Mouse (Mus musculus) frontal cortex, postnatal 25 days (tissue): ENCODE data around the gene Negr1.

Source experiments
- DNase-seq, 2 experiments: peaks; one replicate each; pipeline ENCODE4 v3.0.0; 2022; ENCODE audit warnings: low spot score in 2 of 2

Negr1 gene

DNA sequence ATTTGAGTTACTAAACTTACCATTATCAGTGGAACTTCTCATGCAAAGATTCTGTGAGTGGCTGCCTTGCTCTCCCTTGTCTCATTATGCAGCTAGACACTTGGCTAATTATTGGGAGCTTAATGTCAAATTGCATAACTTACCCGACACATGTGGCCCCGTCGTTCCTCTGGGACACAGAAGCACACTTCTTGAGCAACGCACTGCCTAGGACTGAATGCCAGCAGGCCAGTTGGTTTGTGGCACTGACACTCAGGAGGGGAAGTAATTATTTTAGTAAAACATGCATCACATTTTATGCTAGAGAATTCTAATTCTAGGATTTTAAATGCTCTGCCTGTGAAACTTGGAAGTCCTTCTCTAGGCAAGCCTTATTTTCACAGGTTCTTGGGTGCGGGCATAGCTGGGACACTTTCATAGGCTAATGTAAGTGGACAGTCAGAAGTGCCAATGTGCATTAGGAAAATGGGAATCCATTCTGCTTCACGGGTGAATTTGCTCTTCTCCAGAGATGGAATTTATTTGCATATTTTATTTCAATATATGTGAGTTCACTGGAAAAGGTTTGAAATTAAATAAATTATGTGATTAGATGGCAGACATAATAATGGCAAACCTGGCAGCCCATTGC is 234.6 kb downstream of the Negr1 start:
- no peak for DNase-seq

DNA sequence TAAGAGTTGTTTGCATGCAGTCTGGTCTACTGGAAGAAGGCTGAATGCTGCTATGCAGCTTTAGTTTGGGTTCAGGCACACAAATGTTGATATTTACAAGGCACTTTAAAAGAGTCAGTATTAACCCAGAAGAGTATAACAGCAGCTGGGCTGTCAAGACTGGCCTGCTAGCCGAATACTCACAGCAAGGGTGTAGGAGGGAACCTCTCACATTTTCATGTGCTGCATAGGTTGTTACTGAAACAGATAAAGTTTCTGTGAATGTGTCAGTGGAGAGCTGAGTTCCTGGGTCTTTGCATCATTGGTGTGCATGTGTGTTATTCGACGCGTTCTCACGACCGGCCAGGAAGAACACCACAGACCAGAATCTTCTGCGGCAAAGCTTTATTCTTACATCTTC is 237.6 kb downstream of the Negr1 start:
- DNase-seq: no peak

DNA sequence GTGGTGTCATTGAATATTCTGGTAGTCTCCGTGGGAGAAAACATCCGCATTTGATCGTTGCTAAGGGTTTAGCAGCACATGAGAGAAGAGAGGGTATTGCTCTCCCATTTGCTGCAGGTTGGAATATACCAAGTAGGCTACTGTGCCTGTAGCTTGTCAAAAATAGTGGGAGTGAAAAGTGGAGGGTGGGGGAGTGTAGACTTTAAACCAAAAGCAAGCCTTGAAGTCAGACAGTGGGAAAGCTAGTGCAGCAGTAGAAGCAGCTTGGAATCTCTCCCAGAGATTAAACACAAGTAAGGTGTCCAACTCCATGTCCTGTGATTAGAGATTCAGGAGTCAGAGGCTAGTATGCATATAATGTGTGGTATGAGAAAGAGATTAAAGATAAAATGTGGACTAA is 248.2 kb downstream of the Negr1 start:
- DNase-seq: no peak

DNA sequence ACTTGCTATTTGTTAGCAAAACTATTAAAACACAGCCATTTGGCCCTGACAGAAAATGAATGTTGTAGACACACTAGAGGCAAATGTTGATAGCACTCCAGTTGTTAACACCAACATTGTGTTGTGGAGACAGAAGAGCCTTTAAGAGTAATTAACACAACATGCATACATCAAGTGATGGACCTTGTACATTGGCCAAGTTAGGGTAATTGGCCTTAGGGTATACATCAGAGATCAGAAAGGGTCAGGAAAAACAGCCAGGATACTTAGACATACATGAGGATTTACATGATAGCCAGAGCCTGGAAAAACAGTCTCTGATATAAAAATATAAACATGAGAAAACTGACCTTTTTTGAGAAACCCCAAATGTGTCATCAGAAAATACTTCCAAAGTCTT is 255.3 kb downstream of the Negr1 start:
- DNase-seq: no peak

DNA sequence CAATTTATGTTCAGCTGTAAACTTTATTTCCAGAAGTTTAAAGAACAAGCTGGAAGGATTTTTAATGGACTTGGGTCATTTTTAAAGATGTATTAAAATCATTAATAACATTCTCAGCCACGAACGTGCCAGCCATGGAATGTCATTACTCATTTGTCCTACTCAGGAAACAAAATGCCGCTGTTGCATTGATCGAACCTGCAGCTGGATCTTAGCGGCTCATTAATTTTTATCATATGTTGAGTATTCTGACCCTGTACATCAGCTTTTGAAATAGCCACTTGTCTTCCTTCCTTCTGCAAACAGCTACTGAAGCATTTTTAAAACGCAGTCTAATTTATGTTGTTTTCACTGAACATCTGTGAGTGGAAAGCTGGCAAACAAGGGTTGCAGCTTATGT is 255.9 kb downstream of the Negr1 start:
- no peak for DNase-seq

DNA sequence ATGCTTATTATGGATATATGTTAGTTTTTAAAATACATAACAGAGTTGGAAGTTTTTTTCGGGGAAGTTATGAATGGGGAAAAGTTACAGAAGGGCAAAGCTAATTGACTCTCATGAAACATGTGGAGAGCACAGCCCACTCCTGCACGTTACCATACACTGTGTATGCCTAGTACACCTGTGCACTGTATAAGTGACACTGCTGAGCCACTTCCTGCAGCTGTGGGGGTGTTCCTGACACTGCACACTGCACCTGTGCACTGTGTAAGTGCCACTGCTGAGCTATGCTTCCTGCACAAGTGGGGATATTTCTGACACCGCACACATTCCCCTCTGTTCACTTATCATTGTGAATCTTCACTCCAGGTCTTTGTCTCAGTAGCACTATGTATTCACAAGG is 261.4 kb downstream of the Negr1 start:
- no peak for DNase-seq

DNA sequence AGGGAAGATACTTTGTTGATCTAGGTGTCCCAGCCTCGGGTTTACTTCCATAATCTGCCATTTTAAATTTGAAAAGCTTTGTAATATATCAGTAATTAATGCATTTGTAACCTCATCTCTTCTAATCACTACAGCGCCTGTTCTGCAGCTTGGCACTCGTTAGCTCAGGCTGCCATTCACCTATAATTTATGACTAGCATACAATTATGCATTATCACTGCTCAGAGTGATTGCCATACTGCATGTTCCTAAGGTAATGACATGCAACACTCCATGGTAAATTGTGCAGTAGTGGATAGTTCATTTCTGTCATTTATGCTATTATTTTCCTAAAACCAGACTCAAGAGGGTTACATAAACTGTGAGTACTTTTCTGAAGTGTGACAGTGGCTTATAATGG is 272.3 kb downstream of the Negr1 start:
- no peak for DNase-seq

DNA sequence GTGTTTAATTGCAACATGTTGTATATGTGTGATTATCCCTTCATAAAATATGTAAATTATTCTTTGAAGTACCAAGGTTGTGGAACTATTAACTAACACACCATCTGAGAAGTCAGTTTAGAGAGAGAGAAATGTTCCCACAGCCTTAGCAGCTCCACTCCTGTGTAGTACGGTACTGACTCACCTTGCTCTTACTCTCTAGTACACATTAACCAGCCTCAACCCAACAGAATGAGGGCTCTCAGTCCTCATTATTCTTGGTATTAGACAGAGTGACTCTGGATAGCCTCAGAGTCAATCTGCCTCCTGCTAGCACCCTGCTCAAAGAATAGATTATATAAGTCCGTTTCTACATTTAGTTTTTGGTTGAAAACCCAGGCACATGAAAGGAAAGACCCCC is 277.0 kb downstream of the Negr1 start:
- DNase-seq: no peak

DNA sequence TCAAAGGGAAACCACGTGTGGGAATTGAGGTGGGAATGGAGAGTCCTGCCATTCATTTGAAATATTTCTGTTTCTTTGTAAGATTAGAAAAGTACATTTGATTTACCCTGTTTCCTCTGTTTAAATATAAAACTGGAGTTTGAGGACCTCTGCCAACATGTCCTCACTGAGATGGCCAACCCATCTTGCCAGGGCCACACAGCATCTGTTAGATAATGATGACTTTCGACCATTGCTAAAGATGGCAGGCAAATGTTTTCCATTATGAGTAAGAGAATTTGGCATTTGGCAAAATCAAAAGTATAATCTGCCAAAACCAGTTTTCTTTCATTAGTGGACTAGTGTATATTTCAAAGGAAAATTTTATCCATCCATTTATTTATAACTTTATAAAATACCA is 286.8 kb downstream of the Negr1 start:
- DNase-seq: no peak

DNA sequence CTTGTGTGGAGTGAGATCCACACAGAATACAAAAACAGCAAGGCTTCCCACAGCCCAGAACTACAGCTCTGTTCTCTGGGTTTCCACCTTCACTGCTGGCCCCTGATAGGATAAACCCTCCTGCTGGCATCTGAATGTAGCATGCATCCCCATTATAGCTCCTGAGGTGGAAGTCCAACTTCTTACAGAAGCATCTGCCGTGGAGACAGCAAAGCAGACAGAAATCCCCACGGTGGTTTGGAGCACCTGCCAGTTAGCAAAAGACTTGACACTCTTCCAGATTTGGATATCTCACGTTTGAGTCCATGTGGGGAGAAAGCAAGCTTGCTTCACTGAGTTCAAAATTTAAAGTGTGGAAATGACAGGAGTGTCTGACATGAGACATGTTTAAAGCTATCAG is 290.3 kb downstream of the Negr1 start:
- DNase-seq: peak in 1 of 2 experiments; percentile 16

DNA sequence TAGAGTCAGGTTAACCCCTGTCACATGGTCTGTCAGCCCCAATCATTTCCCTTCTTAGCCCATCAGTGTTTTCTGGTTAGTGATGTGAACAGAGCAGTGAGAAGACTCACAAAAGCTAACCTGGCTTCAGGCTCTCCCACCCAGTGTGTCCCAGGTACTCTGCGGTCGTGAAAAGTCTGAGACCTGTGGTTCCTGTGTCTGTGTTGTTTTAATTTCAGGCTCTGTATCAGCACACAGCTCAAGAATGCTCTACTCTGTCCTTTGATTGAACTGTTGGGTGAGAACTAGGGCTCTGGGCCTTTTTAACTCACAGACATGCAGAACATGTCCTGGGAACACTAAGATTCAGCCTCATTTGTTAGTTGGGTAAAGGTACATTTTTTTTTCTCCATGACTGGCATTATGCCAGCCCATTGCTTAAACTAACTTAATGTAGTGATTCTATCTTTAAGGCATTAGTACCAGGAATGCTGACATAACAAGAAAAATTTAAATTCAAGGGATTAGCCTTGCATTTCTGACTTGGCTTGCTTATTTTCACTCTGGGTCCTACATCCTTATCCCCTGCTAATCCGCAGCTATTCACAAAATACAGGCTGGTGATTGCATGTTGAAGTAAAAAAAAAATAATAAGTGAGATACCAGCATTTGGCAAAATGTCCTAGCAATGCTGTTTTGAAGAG is 308.8 kb downstream of the Negr1 start:
- DNase-seq: no peak

DNA sequence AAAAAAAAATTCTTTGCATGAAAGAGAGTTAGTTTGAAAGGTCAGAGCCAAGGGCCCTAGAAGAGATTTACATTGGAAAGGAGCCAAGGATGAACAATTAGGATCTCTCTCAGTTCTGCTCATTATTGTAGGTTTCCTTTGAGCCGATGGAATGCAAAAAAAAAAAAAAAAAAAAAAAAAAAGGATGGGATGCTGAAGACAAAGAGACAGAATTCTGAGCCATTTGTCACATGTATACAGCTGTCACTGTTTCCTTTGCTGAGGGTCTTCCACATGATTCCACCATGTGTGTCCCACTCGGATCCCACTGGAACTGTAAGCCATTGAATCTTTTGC is 309.3 kb downstream of the Negr1 start:
- no peak for DNase-seq

DNA sequence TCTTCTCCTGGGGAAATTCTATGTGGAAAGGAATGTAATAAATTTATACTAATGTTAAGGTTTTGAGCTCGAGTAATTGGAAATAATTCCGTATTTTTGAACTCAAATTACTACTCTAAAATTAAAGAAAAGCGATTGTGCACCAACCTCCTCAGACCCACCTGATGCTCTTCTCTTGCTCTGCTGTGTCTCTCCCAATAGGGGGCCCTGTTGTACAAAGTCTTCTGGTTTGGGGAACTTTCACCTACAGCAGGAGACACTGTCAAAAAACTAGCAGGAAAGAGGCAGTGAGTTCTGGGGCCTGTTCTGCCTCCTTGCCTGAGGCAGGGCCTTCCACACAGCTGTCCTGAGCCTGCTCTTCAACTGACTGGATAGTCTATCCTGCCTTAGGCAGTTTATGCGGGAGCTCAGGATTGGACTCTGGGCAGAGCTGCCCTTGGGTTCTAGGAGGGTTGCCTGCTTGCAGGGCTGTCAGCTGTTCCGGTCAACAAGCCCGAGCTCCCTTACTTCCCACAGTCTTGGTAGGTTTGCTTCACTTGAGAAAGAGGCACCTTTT is 310.1 kb downstream of the Negr1 start:
- DNase-seq: no peak

DNA sequence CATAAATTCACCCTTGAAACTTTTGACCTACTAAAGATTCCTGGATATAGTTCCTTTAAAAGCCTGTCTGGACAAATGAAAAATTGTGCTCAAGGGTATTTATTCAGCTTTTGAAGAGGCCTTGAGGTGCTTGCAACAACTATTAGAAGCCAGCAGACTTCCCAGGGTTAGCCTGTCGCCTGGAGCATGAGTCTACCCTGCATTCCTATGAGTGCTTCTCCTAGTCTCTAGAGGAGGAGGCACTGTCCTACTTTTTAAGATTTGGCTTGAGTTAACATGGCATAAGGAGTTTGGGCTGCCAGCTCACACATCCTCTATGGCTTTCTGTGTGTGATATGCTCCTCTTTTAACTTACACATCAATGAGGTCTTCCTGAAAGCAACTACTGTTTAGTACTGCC is 315.0 kb downstream of the Negr1 start:
- DNase-seq: no peak

DNA sequence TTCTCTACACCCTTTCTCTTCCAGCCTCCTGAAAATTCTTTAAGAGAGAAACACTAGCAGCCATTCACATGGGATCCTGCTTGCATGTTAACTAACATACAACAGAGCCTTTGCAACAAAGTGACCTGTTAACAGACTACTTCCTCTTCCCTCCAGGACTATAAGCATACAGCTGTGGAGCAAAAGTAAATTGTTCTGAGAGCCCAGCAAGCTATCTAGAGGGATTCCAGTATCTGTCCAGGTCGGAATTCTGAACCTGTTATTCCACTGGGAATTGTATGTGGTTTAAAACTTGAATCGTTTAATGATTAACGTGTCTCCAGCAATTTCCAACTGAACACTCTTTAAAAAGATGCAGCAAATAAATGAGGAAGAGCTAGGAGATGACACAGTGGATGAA is 320.5 kb downstream of the Negr1 start:
- no peak for DNase-seq

DNA sequence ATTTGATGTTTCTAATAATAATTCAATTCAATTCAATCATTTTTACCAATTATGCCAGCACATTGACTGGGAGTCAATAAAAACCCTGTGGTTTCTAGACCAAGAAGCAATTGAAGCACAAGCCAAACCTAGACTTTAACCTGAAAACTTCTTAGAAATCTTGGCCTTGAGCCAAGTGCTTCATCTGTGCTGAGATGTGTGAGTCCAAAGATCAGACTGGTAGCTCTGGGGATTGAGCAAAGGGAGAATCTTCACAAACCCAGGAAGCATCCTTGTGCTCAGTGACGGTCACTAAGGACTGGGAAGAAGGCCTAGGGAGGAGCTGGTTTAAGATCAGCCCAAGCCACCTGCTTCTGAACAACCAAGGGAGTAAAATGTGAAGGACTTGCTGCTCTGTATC is 322.3 kb downstream of the Negr1 start:
- no peak for DNase-seq

DNA sequence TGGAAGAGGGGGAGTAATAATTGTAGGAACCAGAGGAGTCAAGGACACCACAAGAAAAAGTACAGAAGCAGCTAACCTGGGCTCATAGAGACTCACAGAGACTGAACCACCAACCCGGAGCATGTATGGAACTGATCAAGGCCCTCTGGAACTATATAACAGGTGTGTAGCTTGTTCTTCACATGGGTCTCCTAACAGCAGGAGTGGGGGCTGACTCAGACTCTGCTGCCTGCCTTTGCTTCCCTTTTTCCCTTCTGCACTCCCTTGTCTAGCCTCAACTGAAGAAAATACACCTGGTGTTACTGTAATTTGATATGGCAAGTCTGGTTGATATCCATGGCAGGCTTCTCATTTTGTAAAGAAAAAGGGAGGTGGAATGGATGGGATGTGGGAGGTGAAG is 324.1 kb downstream of the Negr1 start:
- no peak for DNase-seq

DNA sequence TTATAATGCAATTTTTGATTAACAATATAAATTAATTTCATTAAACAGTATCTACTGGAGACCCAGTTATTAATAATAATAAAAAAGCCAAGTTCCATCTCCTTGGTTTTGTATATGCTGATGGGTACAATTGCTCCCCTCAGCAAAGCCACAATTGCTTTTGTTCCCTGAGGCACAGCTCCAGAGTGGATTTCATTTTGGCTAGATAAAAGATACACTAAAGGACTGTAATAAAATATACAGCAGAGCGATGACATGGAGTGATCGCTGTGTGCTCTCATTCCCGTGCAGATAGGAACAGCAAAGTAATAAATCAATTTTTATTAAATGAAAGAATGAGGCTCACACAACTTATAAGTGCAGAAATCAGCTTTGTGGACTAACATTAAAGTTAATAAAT is 325.3 kb downstream of the Negr1 start:
- no peak for DNase-seq

DNA sequence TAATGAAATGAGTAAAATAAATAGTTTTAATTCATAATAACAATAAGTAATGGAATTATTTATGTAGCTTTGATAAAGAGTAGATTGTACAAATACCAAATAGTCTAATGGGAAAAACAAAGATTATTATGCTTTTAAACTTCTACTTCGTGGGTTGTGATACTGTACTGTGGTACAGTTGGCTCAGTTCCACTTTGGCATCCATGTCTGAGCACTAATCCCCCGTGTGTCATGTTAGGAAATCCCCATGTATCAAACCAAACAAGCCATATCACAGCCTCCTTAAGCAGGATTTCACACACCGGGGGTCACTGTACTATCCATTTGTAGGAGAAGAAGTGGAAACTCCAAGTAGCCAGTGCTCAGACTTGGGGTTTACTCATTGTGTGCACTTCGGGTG is 329.4 kb downstream of the Negr1 start:
- no peak for DNase-seq

DNA sequence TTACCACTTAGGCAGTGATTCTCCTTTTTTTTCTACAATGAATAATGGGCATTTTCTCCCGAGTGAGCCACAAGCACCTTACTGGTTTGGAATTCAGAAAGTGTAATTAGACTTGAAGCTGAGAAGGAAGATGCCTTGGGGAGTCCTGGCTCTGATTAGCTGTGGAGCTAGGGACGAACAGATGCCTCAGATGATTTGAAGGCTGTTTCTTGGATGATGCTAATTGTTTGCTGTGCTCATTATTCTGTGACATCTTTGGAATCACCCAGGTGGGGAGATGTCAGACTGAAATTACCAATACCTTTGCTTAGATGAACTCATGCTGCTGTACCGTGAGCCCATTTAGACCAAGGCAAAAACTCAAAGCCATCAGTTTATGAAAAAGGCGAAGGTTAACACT is 333.7 kb downstream of the Negr1 start:
- no peak for DNase-seq

DNA sequence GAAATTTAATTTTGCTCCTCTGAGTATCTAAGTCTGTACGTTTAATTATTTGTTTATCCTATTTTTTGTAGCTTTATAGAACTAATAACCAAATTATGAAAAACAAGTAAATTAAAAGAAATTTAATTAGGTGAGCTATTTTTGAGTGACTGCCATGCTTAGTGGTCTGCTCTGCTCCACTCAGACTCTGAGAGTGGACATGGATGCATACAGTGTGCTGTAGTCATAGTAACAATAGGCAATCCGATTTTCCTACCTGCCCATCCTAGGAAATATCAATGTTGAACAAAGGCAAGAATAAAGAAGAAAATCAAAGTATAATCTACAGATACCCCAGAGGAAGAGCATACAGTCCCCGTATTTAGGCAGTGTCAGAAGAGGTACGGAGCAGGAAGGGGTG is 334.5 kb downstream of the Negr1 start:
- no peak for DNase-seq

DNA sequence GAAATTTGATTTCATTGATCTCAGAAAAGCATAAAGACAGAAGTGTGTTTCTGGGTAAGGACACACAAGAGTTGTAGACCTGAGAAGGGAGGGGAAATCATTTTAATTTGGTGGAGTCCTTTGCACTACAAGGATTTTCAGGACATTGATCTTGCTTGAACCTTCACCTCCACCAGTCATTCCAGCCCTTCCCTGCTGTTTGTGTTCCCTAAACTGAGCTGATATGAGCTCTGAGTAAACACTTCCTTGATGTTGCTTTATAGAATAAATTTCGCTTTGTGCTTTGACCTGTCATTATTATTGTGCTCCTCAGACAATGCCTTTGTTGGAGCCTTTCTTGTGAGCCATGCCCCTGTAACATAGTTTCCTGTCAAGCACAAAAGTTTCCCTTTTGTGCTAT is 335.0 kb downstream of the Negr1 start:
- DNase-seq: no peak

DNA sequence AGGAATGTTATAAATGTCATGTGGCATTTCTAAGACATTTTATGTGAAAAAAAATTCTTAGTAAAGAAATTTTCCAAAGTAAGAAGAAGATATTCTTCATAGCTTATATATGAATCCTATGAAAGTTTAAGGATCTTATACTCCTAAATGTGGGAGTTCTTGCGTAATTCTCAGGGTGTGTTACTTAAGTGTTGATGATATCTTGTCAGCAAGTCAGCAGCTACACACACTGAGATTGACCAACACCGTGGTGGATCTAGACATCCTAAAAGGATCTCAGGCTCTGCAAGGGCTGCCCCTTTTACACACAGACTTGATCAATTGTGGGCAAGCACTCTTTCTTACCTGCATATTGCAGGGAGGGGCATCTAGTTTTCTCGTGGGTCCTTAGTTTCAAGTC is 339.5 kb downstream of the Negr1 start:
- DNase-seq: no peak
